Mouse (Mus musculus): Measurements from ENCODE around the gene Fbxo17. TPM values are rescaled to one million over a fixed set of nuclear protein-coding genes. Genes with fewer than 3 reads are reported as not detected.

Gene Fbxo17
- polyA plus RNA-seq, 1 experiment = 3.3 TPM

GRCm38 (mm10) chr7:28735701-28736100, 19.1 kb downstream of the Fbxo17 start:
- Histone ChIP-seq H3K4me3 (replicated peaks; ENCODE audit: control insufficient read depth, low read depth, low read length) (no peak overlapping the region), H3K4me1 (ENCODE audit: control insufficient read depth, insufficient read depth, low read length) (no peaks in the 10 kb centered on the region; the same call in 1 of the 2 replicates), H3K27ac (ENCODE audit: control insufficient read depth, insufficient read depth, low read depth, low read length, poor library complexity) (no peak overlapping the region)
- no peak for TF ChIP-seq POLR2A (IDR thresholded peaks at IDR 0.05; ENCODE audit: borderline replicate concordance, control insufficient read depth, low read depth, low read length)
- no peak for TF ChIP-seq CTCF (IDR thresholded peaks at IDR 0.05; ENCODE audit: control insufficient read depth, insufficient read depth, low read length)
- 79% methylated on average over 6 of the region's 6 CpGs for WGBS

GRCm38 (mm10) chr7:28739829-28740228, 23.2 kb downstream of the Fbxo17 start:
- Histone ChIP-seq H3K4me3 (replicated peaks; ENCODE audit: control insufficient read depth, low read depth, low read length) (no peak overlapping the region), H3K27ac (ENCODE audit: control insufficient read depth, insufficient read depth, low read depth, low read length, poor library complexity) (no peak overlapping the region), H3K4me1 (ENCODE audit: control insufficient read depth, insufficient read depth, low read length) (no peaks in the 10 kb centered on the region; the same call in 1 of the 2 replicates)
- TF ChIP-seq POLR2A (IDR thresholded peaks at IDR 0.05; ENCODE audit: borderline replicate concordance, control insufficient read depth, low read depth, low read length) (no peak), CTCF (IDR thresholded peaks at IDR 0.05; ENCODE audit: control insufficient read depth, insufficient read depth, low read length) (no peak)
- 91% methylated on average over 21 of the region's 21 CpGs for WGBS

- no peak overlapping the region for H3K27ac ChIP-seq (ENCODE audit: control insufficient read depth, insufficient read depth, low read depth, low read length, poor library complexity)
- TF ChIP-seq POLR2A (IDR thresholded peaks at IDR 0.05; ENCODE audit: borderline replicate concordance, control insufficient read depth, low read depth, low read length) = no peak
- no peak for TF ChIP-seq CTCF (IDR thresholded peaks at IDR 0.05; ENCODE audit: control insufficient read depth, insufficient read depth, low read length)
- no peaks in the 10 kb centered on the region; the same call in 1 of the 2 replicates for H3K4me1 ChIP-seq (ENCODE audit: control insufficient read depth, insufficient read depth, low read length)
- 33% methylated on average over 9 of the region's 9 CpGs for WGBS
- peak overlapping the region; percentile 97 for H3K4me3 ChIP-seq (replicated peaks; ENCODE audit: control insufficient read depth, low read depth, low read length)
Measured at GRCm38 (mm10) chr7:28740949-28741348, 24.3 kb downstream of the Fbxo17 start.

- H3K4me3 ChIP-seq (replicated peaks; ENCODE audit: control insufficient read depth, low read depth, low read length) = peak overlapping the region; percentile 97
- H3K27ac ChIP-seq (ENCODE audit: control insufficient read depth, insufficient read depth, low read depth, low read length, poor library complexity) = peak overlapping the region; percentile 20; the same call in 1 of the 2 replicates
- TF ChIP-seq CTCF (IDR thresholded peaks at IDR 0.05; ENCODE audit: control insufficient read depth, insufficient read depth, low read length) (no peak), POLR2A (IDR thresholded peaks at IDR 0.05; ENCODE audit: borderline replicate concordance, control insufficient read depth, low read depth, low read length) (no peak)
- H3K4me1 ChIP-seq (ENCODE audit: control insufficient read depth, insufficient read depth, low read length) = no peaks in the 10 kb centered on the region; the same call in 1 of the 2 replicates
- under 1% methylated on average over 13 of the region's 13 CpGs for WGBS
Measured at GRCm38 (mm10) chr7:28741368-28741708, 24.7 kb downstream of the Fbxo17 start.

GRCm38 (mm10) chr7:28741709-28742438, 25.3 kb downstream of the Fbxo17 start, which contains the start of the genes Mrps12 and Sars2:
Mrps12 (minus strand) TSS chr7:28741820.
Sars2 (plus strand) TSS chr7:28741992.
- peak within 1 kb of the TSS; percentile 97 for H3K4me3 ChIP-seq (replicated peaks; ENCODE audit: control insufficient read depth, low read depth, low read length)
- H3K4me1 ChIP-seq (ENCODE audit: control insufficient read depth, insufficient read depth, low read length) = no peaks in the 10 kb centered on the region; the same call in 1 of the 2 replicates
- TF ChIP-seq CTCF (IDR thresholded peaks at IDR 0.05; ENCODE audit: control insufficient read depth, insufficient read depth, low read length) = peak; percentile 83
- TF ChIP-seq POLR2A (IDR thresholded peaks at IDR 0.05; ENCODE audit: borderline replicate concordance, control insufficient read depth, low read depth, low read length) = peak; percentile 60; the same call in 1 of the 2 replicates
- WGBS = under 1% methylated on average over 39 of the region's 39 CpGs
- peak within 1 kb of the TSS; percentile 88 for H3K27ac ChIP-seq (ENCODE audit: control insufficient read depth, insufficient read depth, low read depth, low read length, poor library complexity)

GRCm38 (mm10) chr7:28749935-28750334, 33.3 kb downstream of the Fbxo17 start:
- no peak for TF ChIP-seq POLR2A (IDR thresholded peaks at IDR 0.05; ENCODE audit: borderline replicate concordance, control insufficient read depth, low read depth, low read length)
- no peak for TF ChIP-seq CTCF (IDR thresholded peaks at IDR 0.05; ENCODE audit: control insufficient read depth, insufficient read depth, low read length)
- Histone ChIP-seq H3K27ac (ENCODE audit: control insufficient read depth, insufficient read depth, low read depth, low read length, poor library complexity) (no peak overlapping the region), H3K4me3 (replicated peaks; ENCODE audit: control insufficient read depth, low read depth, low read length) (no peak overlapping the region), H3K4me1 (ENCODE audit: control insufficient read depth, insufficient read depth, low read length) (no peaks in the 10 kb centered on the region)
- WGBS = 92% methylated on average over 7 of the region's 7 CpGs

- H3K27ac ChIP-seq (ENCODE audit: control insufficient read depth, insufficient read depth, low read depth, low read length, poor library complexity) = no peak within 1 kb of the TSS
- no peak for TF ChIP-seq POLR2A (IDR thresholded peaks at IDR 0.05; ENCODE audit: borderline replicate concordance, control insufficient read depth, low read depth, low read length)
- TF ChIP-seq CTCF (IDR thresholded peaks at IDR 0.05; ENCODE audit: control insufficient read depth, insufficient read depth, low read length) = no peak
- 4% methylated on average over 17 of the region's 17 CpGs for WGBS
- H3K4me3 ChIP-seq (replicated peaks; ENCODE audit: control insufficient read depth, low read depth, low read length) = no peak within 1 kb of the TSS
- H3K4me1 ChIP-seq (ENCODE audit: control insufficient read depth, insufficient read depth, low read length) = no peaks in the 10 kb centered on the region
Measured at GRCm38 (mm10) chr7:28756079-28756478, 39.5 kb downstream of the Fbxo17 start, which contains the start of gene Ccer2. Ccer2 (plus strand) TSS chr7:28756174.

GRCm38 (mm10) chr7:28758623-28759022, 42.0 kb downstream of the Fbxo17 start:
- TF ChIP-seq POLR2A (IDR thresholded peaks at IDR 0.05; ENCODE audit: borderline replicate concordance, control insufficient read depth, low read depth, low read length) (no peak), CTCF (IDR thresholded peaks at IDR 0.05; ENCODE audit: control insufficient read depth, insufficient read depth, low read length) (no peak)
- Histone ChIP-seq H3K4me3 (replicated peaks; ENCODE audit: control insufficient read depth, low read depth, low read length) (no peak overlapping the region), H3K27ac (ENCODE audit: control insufficient read depth, insufficient read depth, low read depth, low read length, poor library complexity) (no peak overlapping the region), H3K4me1 (ENCODE audit: control insufficient read depth, insufficient read depth, low read length) (no peaks in the 10 kb centered on the region)
- 89% methylated on average over 13 of the region's 13 CpGs for WGBS

All from bone marrow, adult 2 months (tissue).